Mouse (Mus musculus): Measurements from ENCODE around the gene Rasd2. TPM values are rescaled to one million over a fixed set of nuclear protein-coding genes. Genes with fewer than 3 reads are reported as not detected.

Rasd2 gene
- polyA plus RNA-seq, 1 experiment from 2014 or later: not detected

GRCm38 (mm10) chr8:75202913-75203312, 10.8 kb upstream of the Rasd2 start:
- Histone ChIP-seq H3K4me1 (replicated peaks) (no peaks in the 10 kb centered on the region), H3K27ac (replicated peaks) (no peak overlapping the region), H3K27me3 (no peaks in the 10 kb centered on the region), H3K9ac (no peak overlapping the region), H3K9me3 (replicated peaks) (no peaks in the 10 kb centered on the region), H3K4me2 (no peak overlapping the region), H3K4me3 (replicated peaks) (no peak overlapping the region), H3K36me3 (replicated peaks) (no peaks in the 10 kb centered on the region)
- ATAC-seq (ENCODE audit: insufficient read depth): peak; percentile 37; the same call in 1 of the 2 replicates
- WGBS (ENCODE audit: insufficient replicate concordance): 70% methylated on average over 3 of the region's 3 CpGs

- 29% methylated on average over 2 of the region's 2 CpGs for WGBS (ENCODE audit: insufficient replicate concordance)
- Histone ChIP-seq H3K27me3 (0 out of 2 replicates have a peak, but pooled peaks cover 2% of the 10 kb centered on the region), H3K4me2 (no peak overlapping the region), H3K9me3 (replicated peaks) (no peaks in the 10 kb centered on the region), H3K36me3 (replicated peaks) (no peaks in the 10 kb centered on the region), H3K27ac (replicated peaks) (no peak overlapping the region), H3K4me3 (replicated peaks) (no peak overlapping the region), H3K9ac (no peak overlapping the region), H3K4me1 (replicated peaks) (no peaks in the 10 kb centered on the region)
- no peak for ATAC-seq (ENCODE audit: insufficient read depth)
Measured at GRCm38 (mm10) chr8:75203420-75203819, 10.3 kb upstream of the Rasd2 start.

- no peak overlapping the region for H3K27ac ChIP-seq (replicated peaks)
- 57% methylated on average over 13 of the region's 13 CpGs for WGBS (ENCODE audit: insufficient replicate concordance)
- no peaks in the 10 kb centered on the region for H3K9me3 ChIP-seq (replicated peaks)
- no peak overlapping the region for H3K9ac ChIP-seq
- H3K4me3 ChIP-seq (replicated peaks): no peak overlapping the region
- H3K36me3 ChIP-seq (replicated peaks): no peaks in the 10 kb centered on the region
- ATAC-seq (ENCODE audit: insufficient read depth): no peak
- no peak overlapping the region for H3K4me2 ChIP-seq
- no peaks in the 10 kb centered on the region for H3K4me1 ChIP-seq (replicated peaks)
- H3K27me3 ChIP-seq: peaks cover 10% of the 10 kb centered on the region; the same call in 1 of the 2 replicates
Measured at GRCm38 (mm10) chr8:75204190-75204868, 9.4 kb upstream of the Rasd2 start.

GRCm38 (mm10) chr8:75211461-75211860, 2.3 kb upstream of the Rasd2 start:
- Histone ChIP-seq H3K4me3 (replicated peaks) (no peak overlapping the region), H3K9ac (no peak overlapping the region), H3K4me1 (replicated peaks) (peaks cover 15% of the 10 kb centered on the region), H3K36me3 (replicated peaks) (no peaks in the 10 kb centered on the region), H3K9me3 (replicated peaks) (no peaks in the 10 kb centered on the region), H3K27ac (replicated peaks) (no peak overlapping the region), H3K27me3 (peaks cover 68% of the 10 kb centered on the region), H3K4me2 (no peak overlapping the region)
- ATAC-seq (ENCODE audit: insufficient read depth): no peak
- WGBS (ENCODE audit: insufficient replicate concordance): 67% methylated on average over 3 of the region's 3 CpGs

- Histone ChIP-seq H3K36me3 (replicated peaks) (no peaks in the 10 kb centered on the region), H3K4me2 (peak overlapping the region; percentile 72), H3K27me3 (peaks cover 79% of the 10 kb centered on the region), H3K9me3 (replicated peaks) (no peaks in the 10 kb centered on the region), H3K27ac (replicated peaks) (no peak overlapping the region), H3K9ac (no peak overlapping the region), H3K4me3 (replicated peaks) (peak overlapping the region; percentile 50), H3K4me1 (replicated peaks) (peaks cover 15% of the 10 kb centered on the region)
- ATAC-seq (ENCODE audit: insufficient read depth): peak; percentile 77
- WGBS (ENCODE audit: insufficient replicate concordance): 2% methylated on average over 63 of the region's 63 CpGs
Measured at GRCm38 (mm10) chr8:75212631-75213306, 975 bp upstream of the Rasd2 start.

- Histone ChIP-seq H3K9me3 (replicated peaks) (no peaks in the 10 kb centered on the region), H3K4me1 (replicated peaks) (peaks cover 15% of the 10 kb centered on the region), H3K9ac (no peak overlapping the region), H3K27me3 (peaks cover 80% of the 10 kb centered on the region), H3K27ac (replicated peaks) (no peak overlapping the region), H3K36me3 (replicated peaks) (no peaks in the 10 kb centered on the region), H3K4me3 (replicated peaks) (peak overlapping the region; percentile 50), H3K4me2 (peak overlapping the region; percentile 72)
- no peak; the same call in 1 of the 2 replicates for ATAC-seq (ENCODE audit: insufficient read depth)
- under 1% methylated on average over 36 of the region's 36 CpGs for WGBS (ENCODE audit: insufficient replicate concordance)
Measured at GRCm38 (mm10) chr8:75213307-75213651, 465 bp upstream of the Rasd2 start.

- peaks cover 15% of the 10 kb centered on the region for H3K4me1 ChIP-seq (replicated peaks)
- no peaks in the 10 kb centered on the region for H3K36me3 ChIP-seq (replicated peaks)
- ATAC-seq (ENCODE audit: insufficient read depth): no peak
- no peaks in the 10 kb centered on the region for H3K9me3 ChIP-seq (replicated peaks)
- no peak overlapping the region for H3K9ac ChIP-seq
- H3K4me3 ChIP-seq (replicated peaks): no peak overlapping the region
- no peak overlapping the region for H3K27ac ChIP-seq (replicated peaks)
- H3K4me2 ChIP-seq: no peak overlapping the region
- H3K27me3 ChIP-seq: peaks cover 65% of the 10 kb centered on the region
- WGBS (ENCODE audit: insufficient replicate concordance): 53% methylated on average over 1 of the region's 1 CpGs
Measured at GRCm38 (mm10) chr8:75215046-75215445, 1.3 kb downstream of the Rasd2 start.

- peaks cover 65% of the 10 kb centered on the region for H3K27me3 ChIP-seq
- ATAC-seq (ENCODE audit: insufficient read depth): no peak
- no peaks in the 10 kb centered on the region for H3K9me3 ChIP-seq (replicated peaks)
- peaks cover 15% of the 10 kb centered on the region for H3K4me1 ChIP-seq (replicated peaks)
- H3K4me2 ChIP-seq: no peak overlapping the region
- WGBS (ENCODE audit: insufficient replicate concordance): 20% methylated on average over 5 of the region's 5 CpGs
- no peak overlapping the region for H3K27ac ChIP-seq (replicated peaks)
- H3K36me3 ChIP-seq (replicated peaks): no peaks in the 10 kb centered on the region
- no peak overlapping the region for H3K4me3 ChIP-seq (replicated peaks)
- no peak overlapping the region for H3K9ac ChIP-seq
Measured at GRCm38 (mm10) chr8:75215931-75216330, 2.2 kb downstream of the Rasd2 start.

GRCm38 (mm10) chr8:75216886-75217285, 3.1 kb downstream of the Rasd2 start:
- Histone ChIP-seq H3K9ac (no peak overlapping the region), H3K4me2 (no peak overlapping the region), H3K4me3 (replicated peaks) (no peak overlapping the region), H3K27ac (replicated peaks) (no peak overlapping the region), H3K9me3 (replicated peaks) (no peaks in the 10 kb centered on the region), H3K4me1 (replicated peaks) (peaks cover 15% of the 10 kb centered on the region), H3K36me3 (replicated peaks) (no peaks in the 10 kb centered on the region), H3K27me3 (peaks cover 58% of the 10 kb centered on the region)
- WGBS (ENCODE audit: insufficient replicate concordance): 69% methylated on average over 8 of the region's 8 CpGs
- no peak for ATAC-seq (ENCODE audit: insufficient read depth)

GRCm38 (mm10) chr8:75217969-75218368, 4.2 kb downstream of the Rasd2 start:
- WGBS (ENCODE audit: insufficient replicate concordance): 4% methylated on average over 4 of the region's 4 CpGs
- Histone ChIP-seq H3K9me3 (replicated peaks) (no peaks in the 10 kb centered on the region), H3K9ac (no peak overlapping the region), H3K36me3 (replicated peaks) (no peaks in the 10 kb centered on the region), H3K4me1 (replicated peaks) (peaks cover 9% of the 10 kb centered on the region), H3K27ac (replicated peaks) (no peak overlapping the region), H3K4me2 (no peak overlapping the region), H3K4me3 (replicated peaks) (no peak overlapping the region), H3K27me3 (peaks cover 47% of the 10 kb centered on the region)
- ATAC-seq (ENCODE audit: insufficient read depth): no peak

GRCm38 (mm10) chr8:75219877-75220738, 6.4 kb downstream of the Rasd2 start:
- no peak for ATAC-seq (ENCODE audit: insufficient read depth)
- Histone ChIP-seq H3K36me3 (replicated peaks) (no peaks in the 10 kb centered on the region), H3K27me3 (peaks cover 25% of the 10 kb centered on the region), H3K4me2 (no peak overlapping the region), H3K4me3 (replicated peaks) (no peak overlapping the region), H3K27ac (replicated peaks) (no peak overlapping the region), H3K9ac (no peak overlapping the region), H3K9me3 (replicated peaks) (no peaks in the 10 kb centered on the region), H3K4me1 (replicated peaks) (no peaks in the 10 kb centered on the region)
- WGBS (ENCODE audit: insufficient replicate concordance): 43% methylated on average over 5 of the region's 5 CpGs
